Comparison of ENCODE assay signal across 8 mouse cellular contexts in genomic region chr12:4083441-4083840, GRCm38 (mm10). TPM values are rescaled to one million over a fixed set of nuclear protein-coding genes. Genes with fewer than 3 reads are reported as not detected.
DNase-seq lines count a peak whose midpoint lies in the region; ATAC-seq and TF ChIP-seq lines count a peak whose summit lies in the region.

No protein-coding gene starts in this region.

- no peak overlapping the region for H3K9ac ChIP-seq in neural tube, embryonic 11.5 days (ENCODE audit: low read length)
- H3K9ac ChIP-seq in liver, embryonic 14.5 days (replicated peaks) = no peak overlapping the region

- TF ChIP-seq POLR2A in cerebellum, adult 2 months (IDR thresholded peaks at IDR 0.05; ENCODE audit: borderline replicate concordance, insufficient read depth, low read length) = no peak

- H3K27me3 ChIP-seq in cerebellum, adult 2 months (ENCODE audit: control insufficient read depth, insufficient read depth, low read length) = no peaks in the 10 kb centered on the region
- no peaks in the 10 kb centered on the region for H3K27me3 ChIP-seq in neural tube, embryonic 11.5 days (ENCODE audit: control insufficient read depth, insufficient read depth, low read length)
- no peaks in the 10 kb centered on the region for H3K27me3 ChIP-seq in liver, embryonic 14.5 days (ENCODE audit: control insufficient read depth, insufficient read depth, low read length)

- no peak for TF ChIP-seq CTCF in cerebellum, adult 2 months (IDR thresholded peaks at IDR 0.05; ENCODE audit: borderline replicate concordance, insufficient read depth, low read depth, low read length)
- TF ChIP-seq CTCF in liver, embryonic 14.5 days (IDR thresholded peaks at IDR 0.05; ENCODE audit: low read depth) = no peak

- 18% methylated on average over 8 of the region's 8 CpGs for WGBS in cerebellum, adult 2 months
- WGBS in neural tube, embryonic 11.5 days = 78% methylated on average over 8 of the region's 8 CpGs
- 62% methylated on average over 8 of the region's 8 CpGs for WGBS in liver, embryonic 14.5 days (ENCODE audit: insufficient replicate concordance)

- DNase-seq in cerebellum, adult 2 months = no peak
- no peak for DNase-seq in cerebellum, adult 11 months
- DNase-seq in neural tube, embryonic 11.5 days (ENCODE audit: low spot score) = no peak
- no peak for DNase-seq in neural tube, embryonic 10.5 days (ENCODE audit: extremely low spot score, low spot score)
- DNase-seq in liver, embryonic 14.5 days (ENCODE audit: low read depth in 3 of 3, low spot score in 3 of 3) = no peak
- no peak for DNase-seq in frontal cortex, postnatal 25 days (ENCODE audit: low spot score in 2 of 2)
- DNase-seq in spleen, postnatal 10 days (ENCODE audit: low spot score in 2 of 2) = no peak
- DNase-seq in adrenal gland, postnatal 14 days = no peak

- no peak overlapping the region; the same call in 1 of the 2 replicates for H3K27ac ChIP-seq in cerebellum, adult 2 months (ENCODE audit: insufficient read depth, low read length)
- no peak overlapping the region for H3K27ac ChIP-seq in neural tube, embryonic 11.5 days (ENCODE audit: low read depth, low read length)
- no peak overlapping the region for H3K27ac ChIP-seq in liver, embryonic 14.5 days

- H3K36me3 ChIP-seq in neural tube, embryonic 11.5 days (ENCODE audit: control insufficient read depth, insufficient read depth, low read length) = no peaks in the 10 kb centered on the region; the same call in 1 of the 2 replicates
- H3K36me3 ChIP-seq in liver, embryonic 14.5 days (replicated peaks; ENCODE audit: control insufficient read depth, insufficient read depth, low read depth) = no peaks in the 10 kb centered on the region

- peaks cover 6% of the 10 kb centered on the region for H3K4me1 ChIP-seq in cerebellum, adult 2 months (ENCODE audit: control insufficient read depth, insufficient read depth, low read length)
- no peaks in the 10 kb centered on the region; the same call in 1 of the 2 replicates for H3K4me1 ChIP-seq in neural tube, embryonic 11.5 days (ENCODE audit: control insufficient read depth, insufficient read depth, low read length)
- peaks cover 0 to 2% of the 10 kb centered on the region in 2 experiments; a peak in 3 of 4 replicates for H3K4me1 ChIP-seq in liver, embryonic 14.5 days (replicated peaks; ENCODE audit: control insufficient read depth in 2 of 2, insufficient read depth in 2 of 2, low read length in 1 of 2)

- ATAC-seq in neural tube, embryonic 11.5 days (ENCODE audit: insufficient read depth, low FRiP score, low TSS enrichment) = no peak
- no peak for ATAC-seq in liver, embryonic 14.5 days (ENCODE audit: insufficient read depth)

- no peaks in the 10 kb centered on the region for H3K9me3 ChIP-seq in neural tube, embryonic 11.5 days (ENCODE audit: control insufficient read depth, low read length)
- no peaks in the 10 kb centered on the region for H3K9me3 ChIP-seq in liver, embryonic 14.5 days (ENCODE audit: control insufficient read depth, low read length)

- peak overlapping the region; percentile 59 for H3K4me2 ChIP-seq in neural tube, embryonic 11.5 days (ENCODE audit: low read depth)
- peak overlapping the region; percentile 84 for H3K4me2 ChIP-seq in liver, embryonic 14.5 days (ENCODE audit: low read depth)

- TF ChIP-seq EP300 in liver, embryonic 14.5 days (IDR thresholded peaks at IDR 0.05; ENCODE audit: low read depth) = no peak

- H3K4me3 ChIP-seq in cerebellum, adult 2 months (replicated peaks; ENCODE audit: insufficient read depth, low read depth, low read length) = peak overlapping the region; percentile 37
- no peak overlapping the region for H3K4me3 ChIP-seq in neural tube, embryonic 11.5 days (ENCODE audit: low read depth, low read length)
- H3K4me3 ChIP-seq in liver, embryonic 14.5 days (ENCODE audit: insufficient read depth in 1 of 2, low read depth in 2 of 2, low read length in 2 of 2) = peak overlapping the region in 1 of 2 experiments; percentile 64; a peak in 2 of 4 replicates

RNA-seq across cellular contexts. Expression of gene Dnajc27, which starts 1.1 kb away (rescaled TPM):
- 93.5 and 95.1 TPM in 2 replicates for polyA plus RNA-seq in cerebellum, adult 2 months (2012; rRNA removed)
- polyA plus RNA-seq in neural tube, embryonic 11.5 days (2014; fragmentation: Nextera tagmentation; extraction: Ambion mirVana) = 11.0 and 11.6 TPM in 2 replicates
- polyA plus RNA-seq in liver, embryonic 14.5 days (2012; rRNA removed) = 1.5 and 1.8 TPM in 2 replicates
- polyA plus RNA-seq in liver, embryonic 14.5 days (2014; fragmentation: Nextera tagmentation; extraction: Ambion mirVana) = 1.2 and 1.7 TPM in 2 replicates
- total RNA-seq in adrenal gland, postnatal 14 days (2021) = 4.9 and 6.0 TPM in 2 replicates

RNA-seq across cellular contexts. Expression of gene Efr3b, which starts 44.7 kb away (rescaled TPM):
- polyA plus RNA-seq in cerebellum, adult 2 months (2012; rRNA removed) = 83.0 and 83.8 TPM in 2 replicates
- 14.1 and 17.5 TPM in 2 replicates for polyA plus RNA-seq in neural tube, embryonic 11.5 days (2014; fragmentation: Nextera tagmentation; extraction: Ambion mirVana)
- polyA plus RNA-seq in liver, embryonic 14.5 days (2012; rRNA removed) = 0.10 TPM in 2 replicates
- 0.04 and 0.05 TPM in 2 replicates for polyA plus RNA-seq in liver, embryonic 14.5 days (2014; fragmentation: Nextera tagmentation; extraction: Ambion mirVana)
- 5.4 and 7.0 TPM in 2 replicates for total RNA-seq in adrenal gland, postnatal 14 days (2021)

RNA-seq across cellular contexts. Expression of gene Adcy3, which starts 49.5 kb away (rescaled TPM):
- polyA plus RNA-seq in cerebellum, adult 2 months (2012; rRNA removed) = 23.9 and 24.5 TPM in 2 replicates
- polyA plus RNA-seq in neural tube, embryonic 11.5 days (2014; fragmentation: Nextera tagmentation; extraction: Ambion mirVana) = 4.1 and 5.8 TPM in 2 replicates
- 0.34 and 0.42 TPM in 2 replicates for polyA plus RNA-seq in liver, embryonic 14.5 days (2012; rRNA removed)
- polyA plus RNA-seq in liver, embryonic 14.5 days (2014; fragmentation: Nextera tagmentation; extraction: Ambion mirVana) = 0.18 and 0.40 TPM in 2 replicates
- total RNA-seq in adrenal gland, postnatal 14 days (2021) = 28.4 and 36.3 TPM in 2 replicates

Comparison
In these comparisons a context has a peak if more than half of its experiments do, and no peak if none do; other contexts are left out.
1. RNA of gene Efr3b, which starts 44.7 kb away (polyA plus RNA-seq): 83.0 to 83.8 TPM in cerebellum, adult 2 months and 14.1 to 17.5 TPM in neural tube, embryonic 11.5 days; 0.04 to 0.10 TPM in liver, embryonic 14.5 days; every median in the first group is over 10 times any median in the second.